Mouse (Mus musculus): ENCODE results near the gene Rnf32.

Gene Rnf32

GRCm38 (mm10) chr5:29195570-29196263, at the start of gene Rnf32:
TSS of gene Rnf32 (plus strand) at chr5:29195992.
- DNase-seq = peak; percentile 95

- no peak for DNase-seq
These were observed 45.6 kb upstream of the Rnf32 start for GRCm38 (mm10) chr5:29150146-29150545.

- no peak for DNase-seq
These were observed 35.9 kb upstream of the Rnf32 start for GRCm38 (mm10) chr5:29159849-29160248.

- no peak for DNase-seq
These were observed 28.8 kb upstream of the Rnf32 start for GRCm38 (mm10) chr5:29166947-29167346.

GRCm38 (mm10) chr5:29170193-29170592, 25.6 kb upstream of the Rnf32 start:
- DNase-seq = no peak

- no peak for DNase-seq
These were observed 24.6 kb upstream of the Rnf32 start for GRCm38 (mm10) chr5:29171165-29171564.

- peak; percentile 31 for DNase-seq
These were observed 9.0 kb upstream of the Rnf32 start for GRCm38 (mm10) chr5:29186798-29187197.

- no peak for DNase-seq
These were observed 592 bp upstream of the Rnf32 start for GRCm38 (mm10) chr5:29195231-29195569.

- DNase-seq = peak; percentile 81
These were observed 469 bp downstream of the Rnf32 start for GRCm38 (mm10) chr5:29196264-29196658.

- peak; percentile 31 for DNase-seq
These were observed 1.4 kb downstream of the Rnf32 start for GRCm38 (mm10) chr5:29197187-29197586.

GRCm38 (mm10) chr5:29198960-29199488, 3.2 kb downstream of the Rnf32 start:
- no peak for DNase-seq

GRCm38 (mm10) chr5:29199868-29200267, 4.1 kb downstream of the Rnf32 start:
- no peak for DNase-seq

GRCm38 (mm10) chr5:29205690-29206089, 9.9 kb downstream of the Rnf32 start:
- DNase-seq = no peak

GRCm38 (mm10) chr5:29211980-29212555, 16.3 kb downstream of the Rnf32 start:
- peak; percentile 33 for DNase-seq

- DNase-seq = peak; percentile 22
These were observed 22.2 kb downstream of the Rnf32 start for GRCm38 (mm10) chr5:29217997-29218396.

GRCm38 (mm10) chr5:29224089-29224488, 28.3 kb downstream of the Rnf32 start:
- DNase-seq = peak; percentile 31

- DNase-seq = no peak
These were observed 34.7 kb downstream of the Rnf32 start for GRCm38 (mm10) chr5:29230481-29230880.

GRCm38 (mm10) chr5:29238379-29238778, 42.6 kb downstream of the Rnf32 start:
- no peak for DNase-seq

GRCm38 (mm10) chr5:29244769-29245168, 49.0 kb downstream of the Rnf32 start:
- DNase-seq = no peak

- no peak for DNase-seq
These were observed 55.2 kb downstream of the Rnf32 start for GRCm38 (mm10) chr5:29250795-29251495.

- no peak for DNase-seq
These were observed 55.7 kb downstream of the Rnf32 start for GRCm38 (mm10) chr5:29251496-29251873.

GRCm38 (mm10) chr5:29253876-29254275, 58.1 kb downstream of the Rnf32 start:
- DNase-seq = no peak

- DNase-seq = no peak
These were observed 75.1 kb downstream of the Rnf32 start for GRCm38 (mm10) chr5:29270879-29271278.

GRCm38 (mm10) chr5:29273426-29273825, 77.6 kb downstream of the Rnf32 start:
- no peak for DNase-seq
